Mouse (Mus musculus): Measurements from ENCODE around the gene Tmem104.

The Tmem104 gene

DNA sequence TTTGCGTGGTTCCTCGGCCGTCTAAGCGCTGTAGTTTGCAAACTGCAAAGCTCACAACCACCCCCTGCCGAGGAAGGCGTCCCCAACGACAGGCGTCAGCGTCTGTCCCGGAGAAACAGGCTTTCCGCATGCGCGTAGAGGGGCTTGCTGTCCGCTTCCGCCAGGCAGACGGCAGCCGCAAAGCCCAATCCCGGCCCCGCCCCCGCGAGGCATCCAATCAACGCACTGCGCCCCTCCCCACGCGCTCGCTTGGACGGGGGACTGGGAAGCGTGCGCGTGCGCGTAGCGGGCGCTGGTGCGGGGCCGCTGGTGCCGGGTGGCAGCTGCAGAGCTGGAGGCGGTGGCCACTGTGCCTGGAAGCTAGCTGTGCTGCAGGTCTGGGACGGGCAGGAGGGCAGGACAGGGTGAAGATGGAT is at the start of gene Tmem104:
Gene Tmem104 (plus strand): TSS at position 264 of the 416 bp plus-strand sequence.
- DNase-seq (ENCODE audit: low read depth) = peak; percentile 97

GRCm38 (mm10) chr11:115138597-115139262 is 48.6 kb upstream of the Tmem104 start:
- DNase-seq (ENCODE audit: low read depth) = no peak

DNA sequence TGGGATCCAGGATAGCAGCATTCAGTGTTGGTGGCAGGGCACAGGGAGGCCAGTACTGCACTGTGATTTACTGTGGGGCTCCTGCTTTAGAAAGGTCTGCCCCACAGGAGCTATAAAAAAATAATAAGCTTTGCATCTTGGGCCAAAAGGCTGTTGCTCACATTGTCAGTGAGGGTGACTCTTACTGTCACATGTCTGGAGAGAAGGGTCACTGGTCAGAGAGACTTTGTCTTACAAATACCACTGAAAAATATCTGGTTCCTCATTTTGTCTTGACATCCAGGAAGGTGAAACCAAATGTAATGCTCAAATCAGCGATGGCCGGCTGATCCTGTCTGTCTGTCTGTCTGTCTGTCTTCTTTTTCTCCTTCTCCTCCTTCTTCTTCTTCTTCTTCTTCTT is 45.3 kb upstream of the Tmem104 start:
- DNase-seq (ENCODE audit: low read depth) = no peak

GRCm38 (mm10) chr11:115147813-115148212 is 39.5 kb upstream of the Tmem104 start:
- no peak for DNase-seq (ENCODE audit: low read depth)

GRCm38 (mm10) chr11:115150741-115151254 is 36.5 kb upstream of the Tmem104 start:
- DNase-seq (ENCODE audit: low read depth) = no peak

GRCm38 (mm10) chr11:115151755-115152429 is 35.4 kb upstream of the Tmem104 start:
- DNase-seq (ENCODE audit: low read depth) = no peak

GRCm38 (mm10) chr11:115153088-115153487 is 34.2 kb upstream of the Tmem104 start:
- no peak for DNase-seq (ENCODE audit: low read depth)

DNA sequence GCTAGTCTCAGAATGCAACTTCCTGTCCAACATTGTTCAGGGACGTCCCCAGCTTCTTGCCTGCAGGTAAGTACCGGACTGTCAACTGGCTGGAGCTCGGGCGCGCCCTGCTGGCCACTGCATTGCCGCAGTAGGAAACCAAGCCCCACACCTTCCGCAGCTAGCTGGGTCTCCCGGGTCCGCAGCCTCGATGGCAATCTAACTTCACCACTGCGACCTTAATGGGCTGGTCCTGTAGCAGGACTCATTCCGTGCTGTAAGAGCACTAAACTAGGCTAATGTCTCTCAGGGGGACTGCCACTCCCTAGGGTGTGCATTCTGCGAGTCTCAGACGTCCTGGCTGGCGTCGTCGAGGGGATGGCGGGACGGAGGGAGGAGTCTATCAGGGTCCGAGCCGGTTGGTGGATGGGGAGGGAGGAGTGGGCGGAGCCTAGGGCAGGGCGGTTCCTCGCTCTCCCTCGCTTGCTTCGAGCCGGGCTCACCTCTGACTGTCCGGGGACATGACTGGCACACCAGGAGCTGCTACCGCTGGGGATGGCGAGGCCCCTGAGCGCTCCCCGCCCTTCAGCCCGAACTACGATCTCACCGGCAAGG is 33.5 kb upstream of the Tmem104 start:
- peak; percentile 67 for DNase-seq (ENCODE audit: low read depth)

DNA sequence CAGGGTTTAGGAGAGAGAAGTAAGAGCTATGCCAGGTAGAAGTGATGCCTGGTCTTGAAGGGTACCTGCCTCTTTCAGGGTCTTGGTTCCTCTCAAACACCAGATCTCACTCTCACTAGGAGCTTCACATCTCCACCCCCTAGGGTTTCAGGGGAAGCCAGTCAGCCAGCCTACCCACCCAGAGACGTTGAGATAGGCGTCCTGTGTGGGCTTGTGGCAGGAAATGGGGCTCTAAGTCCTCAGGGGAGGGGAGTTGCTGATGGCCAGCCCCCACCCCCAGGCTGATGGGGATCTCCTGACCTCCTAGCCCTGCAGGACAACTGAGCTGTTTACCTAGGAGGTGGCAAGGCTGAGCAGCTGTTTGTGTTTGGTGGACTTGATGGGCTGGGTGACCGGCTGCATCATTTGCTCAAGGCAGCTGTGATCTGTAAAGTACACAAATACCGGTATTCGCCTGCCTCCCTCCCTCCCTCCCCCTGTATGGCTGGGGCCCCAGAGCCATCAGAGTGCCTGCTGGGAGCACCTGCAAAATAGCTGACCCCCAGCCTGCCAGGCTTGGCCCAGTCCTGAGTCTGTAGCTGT is 32.1 kb upstream of the Tmem104 start:
- no peak for DNase-seq (ENCODE audit: low read depth)

- DNase-seq (ENCODE audit: low read depth) = no peak
Observed at GRCm38 (mm10) chr11:115157933-115158719, 29.2 kb upstream of the Tmem104 start.

- no peak for DNase-seq (ENCODE audit: low read depth)
Observed at GRCm38 (mm10) chr11:115160016-115160797, 27.1 kb upstream of the Tmem104 start.

GRCm38 (mm10) chr11:115160883-115161577 is 26.3 kb upstream of the Tmem104 start:
- DNase-seq (ENCODE audit: low read depth) = peak; percentile 64

- DNase-seq (ENCODE audit: low read depth) = no peak
Observed at GRCm38 (mm10) chr11:115161578-115162204, 25.6 kb upstream of the Tmem104 start.

GRCm38 (mm10) chr11:115162205-115162601 is 25.1 kb upstream of the Tmem104 start:
- DNase-seq (ENCODE audit: low read depth) = no peak

- DNase-seq (ENCODE audit: low read depth) = peak; percentile 99
Observed at GRCm38 (mm10) chr11:115162832-115163480, 24.3 kb upstream of the Tmem104 start, which contains the start of gene Slc9a3r1. Gene Slc9a3r1, plus strand, starts transcription at chr11:115163341.

DNA sequence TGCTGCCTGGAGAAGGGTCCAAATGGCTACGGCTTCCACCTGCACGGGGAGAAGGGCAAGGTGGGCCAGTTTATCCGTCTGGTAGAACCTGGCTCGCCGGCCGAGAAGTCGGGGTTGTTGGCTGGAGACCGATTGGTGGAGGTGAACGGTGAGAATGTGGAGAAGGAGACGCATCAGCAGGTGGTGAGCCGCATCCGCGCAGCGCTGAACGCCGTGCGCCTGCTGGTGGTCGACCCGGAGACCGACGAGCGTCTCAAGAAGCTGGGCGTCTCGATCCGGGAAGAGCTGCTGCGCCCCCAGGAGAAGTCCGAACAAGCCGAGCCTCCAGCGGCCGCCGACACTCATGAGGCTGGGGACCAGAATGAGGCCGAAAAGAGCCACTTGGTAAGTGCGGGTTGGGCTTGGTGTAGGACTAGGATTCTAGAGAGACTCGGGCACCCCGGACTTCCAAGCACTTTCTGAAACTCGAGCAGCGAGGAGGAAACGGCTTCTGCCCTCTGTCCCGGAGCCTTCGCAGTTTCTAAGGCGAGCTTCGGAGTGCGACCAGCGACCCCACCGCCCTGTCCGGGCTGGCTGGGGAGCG is 23.6 kb upstream of the Tmem104 start:
- DNase-seq (ENCODE audit: low read depth) = no peak

GRCm38 (mm10) chr11:115164341-115164975 is 22.8 kb upstream of the Tmem104 start:
- no peak for DNase-seq (ENCODE audit: low read depth)

DNA sequence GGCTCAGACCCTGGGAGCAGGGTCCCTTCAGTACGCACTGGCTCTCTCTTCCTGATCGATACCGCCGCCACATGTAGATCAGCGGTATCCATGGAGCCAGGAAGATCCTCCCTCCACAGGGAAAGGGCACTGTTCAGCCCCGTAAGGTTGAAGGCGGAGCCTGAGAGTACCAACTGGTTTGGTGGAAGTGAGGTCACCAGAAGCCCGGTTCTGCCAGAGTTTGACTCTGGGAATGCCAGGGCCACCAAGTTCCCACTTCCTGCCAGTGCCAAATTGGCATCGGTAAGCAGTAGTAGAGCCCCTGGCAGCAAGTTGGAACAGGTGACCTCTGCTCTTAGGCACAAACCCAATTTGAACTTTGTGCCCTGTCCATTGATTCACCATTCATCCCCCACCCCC is 22.3 kb upstream of the Tmem104 start:
- DNase-seq (ENCODE audit: low read depth) = no peak
